In genomic region chr19:3910206-3910605, GRCm38 (mm10) we compare ENCODE assay signal across 32 mouse cellular contexts. TPM values are rescaled to one million over a fixed set of nuclear protein-coding genes. Genes with fewer than 3 reads are reported as not detected.
DNase-seq lines count a peak whose midpoint lies in the region; ATAC-seq and TF ChIP-seq lines count a peak whose summit lies in the region.
"Had no signal": no experiment of that assay in that cellular context is flagged by ENCODE, and none has a peak within 500 bp of the region (broad histone marks: within the 10 kb centered on the region; RNA-seq: fewer than 3 reads in every experiment).

No protein-coding gene starts in this region.

- no peaks in the 10 kb centered on the region for H3K27me3 ChIP-seq in kidney, adult 2 months (replicated peaks; ENCODE audit: control insufficient read depth, insufficient read depth, low read length)
- no peaks in the 10 kb centered on the region for H3K27me3 ChIP-seq in neural tube, embryonic 13.5 days
- no peaks in the 10 kb centered on the region for H3K27me3 ChIP-seq in neural tube, embryonic 15.5 days (replicated peaks)
- no peaks in the 10 kb centered on the region for H3K27me3 ChIP-seq in thymus, adult 2 months (ENCODE audit: control insufficient read depth, insufficient read depth, low read length)
- H3K27me3 ChIP-seq: embryonic facial prominence, embryonic 13.5 days; forebrain, embryonic 15.5 days; heart, embryonic 12.5 days; heart, embryonic 15.5 days; intestine, embryonic 15.5 days had no signal

- no peak overlapping the region for H3K4me2 ChIP-seq in neural tube, embryonic 13.5 days
- no peak overlapping the region for H3K4me2 ChIP-seq in neural tube, embryonic 15.5 days
- H3K4me2 ChIP-seq: embryonic facial prominence, embryonic 13.5 days; forebrain, embryonic 12.5 days; forebrain, embryonic 15.5 days; heart, embryonic 12.5 days; heart, embryonic 15.5 days; hindbrain, embryonic 15.5 days; intestine, embryonic 15.5 days had no signal

- H3K4me3 ChIP-seq in kidney, adult 2 months (ENCODE audit: insufficient read depth, low read depth, low read length): no peak overlapping the region
- no peak overlapping the region for H3K4me3 ChIP-seq in neural tube, embryonic 13.5 days
- H3K4me3 ChIP-seq in neural tube, embryonic 15.5 days (replicated peaks): no peak overlapping the region
- H3K4me3 ChIP-seq in thymus, adult 2 months (ENCODE audit: control insufficient read depth, insufficient read depth, low read length): no peak overlapping the region
- H3K4me3 ChIP-seq: embryonic facial prominence, embryonic 10.5 days; embryonic facial prominence, embryonic 13.5 days; erythroblast, embryonic 14.5 days; forebrain, embryonic 12.5 days; forebrain, embryonic 15.5 days; heart, embryonic 12.5 days; heart, embryonic 15.5 days; hindbrain, embryonic 15.5 days; intestine, embryonic 15.5 days had no signal

- ATAC-seq in neural tube, embryonic 13.5 days (ENCODE audit: low read depth): no peak
- ATAC-seq in neural tube, embryonic 15.5 days (ENCODE audit: low FRiP score): no peak
- ATAC-seq: CD4-positive, CD25-positive, alpha-beta regulatory T cell, adult 4 months; forebrain, embryonic 15.5 days; intestine, embryonic 15.5 days had no signal

- H3K36me3 ChIP-seq in kidney, adult 2 months (ENCODE audit: control insufficient read depth, insufficient read depth, low read length): no peaks in the 10 kb centered on the region; the same call in 1 of the 2 replicates
- peaks cover 32% of the 10 kb centered on the region for H3K36me3 ChIP-seq in neural tube, embryonic 13.5 days
- peaks cover 29% of the 10 kb centered on the region for H3K36me3 ChIP-seq in neural tube, embryonic 15.5 days
- H3K36me3 ChIP-seq in thymus, adult 2 months (ENCODE audit: control insufficient read depth, insufficient read depth, low read length): no peaks in the 10 kb centered on the region; the same call in 1 of the 2 replicates

- H3K9ac ChIP-seq in neural tube, embryonic 13.5 days: 0 out of 2 replicates have a peak overlapping the region, but pooled peaks have one; percentile 22
- H3K9ac ChIP-seq in neural tube, embryonic 15.5 days (replicated peaks): no peak overlapping the region
- H3K9ac ChIP-seq: embryonic facial prominence, embryonic 13.5 days; forebrain, embryonic 12.5 days; forebrain, embryonic 15.5 days; heart, embryonic 12.5 days; heart, embryonic 15.5 days; hindbrain, embryonic 15.5 days; intestine, embryonic 15.5 days had no signal

- TF ChIP-seq POLR2A in kidney, adult 2 months (IDR thresholded peaks at IDR 0.05; ENCODE audit: low read depth, low read length): no peak
- no peak for TF ChIP-seq POLR2A in thymus, adult 2 months (IDR thresholded peaks at IDR 0.05; ENCODE audit: control insufficient read depth, extremely low read depth, insufficient read depth, low read length, poor library complexity)

- no peak overlapping the region for H3K27ac ChIP-seq in kidney, adult 2 months (ENCODE audit: insufficient read depth, low read depth, low read length)
- H3K27ac ChIP-seq in neural tube, embryonic 13.5 days (replicated peaks): no peak overlapping the region
- H3K27ac ChIP-seq in neural tube, embryonic 15.5 days (replicated peaks): no peak overlapping the region
- H3K27ac ChIP-seq in thymus, adult 2 months (ENCODE audit: control insufficient read depth, insufficient read depth, low read length): no peak overlapping the region
- H3K27ac ChIP-seq: embryonic facial prominence, embryonic 10.5 days; embryonic facial prominence, embryonic 13.5 days; forebrain, embryonic 12.5 days; forebrain, embryonic 15.5 days; heart, embryonic 15.5 days; hindbrain, embryonic 15.5 days; intestine, embryonic 15.5 days had no signal

- WGBS in kidney, adult 2 months: 45% methylated on average over 5 of the region's 5 CpGs
- 89% methylated on average over 5 of the region's 5 CpGs for WGBS in neural tube, embryonic 13.5 days
- 87% methylated on average over 5 of the region's 5 CpGs for WGBS in neural tube, embryonic 15.5 days
- 94% methylated on average over 5 of the region's 5 CpGs for WGBS in thymus, adult 2 months

- no peaks in the 10 kb centered on the region for H3K9me3 ChIP-seq in neural tube, embryonic 13.5 days
- no peaks in the 10 kb centered on the region for H3K9me3 ChIP-seq in neural tube, embryonic 15.5 days (replicated peaks)
- H3K9me3 ChIP-seq: embryonic facial prominence, embryonic 10.5 days; embryonic facial prominence, embryonic 13.5 days; forebrain, embryonic 12.5 days; forebrain, embryonic 15.5 days; heart, embryonic 12.5 days; heart, embryonic 15.5 days; hindbrain, embryonic 15.5 days; intestine, embryonic 15.5 days had no signal

- peaks cover 19% of the 10 kb centered on the region for H3K4me1 ChIP-seq in kidney, adult 2 months (ENCODE audit: control insufficient read depth, insufficient read depth, low read length)
- peaks cover 51% of the 10 kb centered on the region for H3K4me1 ChIP-seq in neural tube, embryonic 13.5 days (replicated peaks)
- H3K4me1 ChIP-seq in neural tube, embryonic 15.5 days: peaks cover 45% of the 10 kb centered on the region
- peaks cover 41% of the 10 kb centered on the region for H3K4me1 ChIP-seq in thymus, adult 2 months (replicated peaks; ENCODE audit: control insufficient read depth, insufficient read depth, low read length)

- peak; percentile 64 to 68 for DNase-seq in adrenal gland, postnatal 36 days
- no peak for DNase-seq in adrenal gland, postnatal 14 days
- peak; percentile 37 for DNase-seq in kidney, adult 2 months
- DNase-seq in kidney, postnatal 4 days: no peak
- DNase-seq in thymus, adult 2 months: no peak
- DNase-seq: adrenal gland, postnatal 25 days; cerebellum, adult 11-12 months; cerebellum, adult 8-10 months; cerebellum, postnatal 10 days; cerebellum, postnatal 36 days; embryo, embryonic 11 days; gastrocnemius, postnatal 25 days; heart, adult 18-20 months; heart, postnatal 10 days; heart, postnatal 4 days had no signal

- no peak for TF ChIP-seq CTCF in kidney, adult 2 months (conservative IDR thresholded peaks at IDR 0.05; ENCODE audit: insufficient read depth, insufficient read length, low read depth, low read length)
- TF ChIP-seq CTCF in thymus, adult 2 months (IDR thresholded peaks at IDR 0.05; ENCODE audit: borderline replicate concordance, control insufficient read depth, extremely low read depth, insufficient read depth, low read length, poor library complexity): no peak

RNA-seq across cellular contexts. Expression of gene Ndufs8, which starts 2.4 kb away (rescaled TPM):
- 100 to 1,000 TPM; 331 to 356 TPM for total RNA-seq in adrenal gland, postnatal 36 days (2021)
- 440 and 447 TPM in 2 replicates for total RNA-seq in adrenal gland, postnatal 14 days (2021)
- 678 and 742 TPM in 2 replicates for polyA plus RNA-seq in kidney, adult 2 months (2012; rRNA removed)
- 286 and 302 TPM in 2 replicates for polyA plus RNA-seq in neural tube, embryonic 13.5 days (2015; fragmentation: Nextera tagmentation; extraction: Ambion mirVana)
- polyA plus RNA-seq in neural tube, embryonic 15.5 days (2015; fragmentation: Nextera tagmentation; extraction: Ambion mirVana): 308 and 330 TPM in 2 replicates
- polyA plus RNA-seq in thymus, adult 2 months (2012; rRNA removed): 287 and 340 TPM in 2 replicates

RNA-seq across cellular contexts. Expression of gene Tcirg1, which starts 3.3 kb away (rescaled TPM):
- total RNA-seq in adrenal gland, postnatal 36 days (2021): 10 to 100 TPM; 57.7 to 65.9 TPM
- 44.3 and 48.8 TPM in 2 replicates for total RNA-seq in adrenal gland, postnatal 14 days (2021)
- 69.2 and 71.2 TPM in 2 replicates for polyA plus RNA-seq in kidney, adult 2 months (2012; rRNA removed)
- polyA plus RNA-seq in neural tube, embryonic 13.5 days (2015; fragmentation: Nextera tagmentation; extraction: Ambion mirVana): 18.4 and 18.9 TPM in 2 replicates
- polyA plus RNA-seq in neural tube, embryonic 15.5 days (2015; fragmentation: Nextera tagmentation; extraction: Ambion mirVana): 20.3 and 29.0 TPM in 2 replicates
- 270 and 293 TPM in 2 replicates for polyA plus RNA-seq in thymus, adult 2 months (2012; rRNA removed)

RNA-seq across cellular contexts. Expression of gene Aldh3b1, which starts 19.4 kb away (rescaled TPM):
- 100 to 1,000 TPM in 1 of 2 experiments, 10 to 100 TPM in 1; 30.1 to 194 TPM for total RNA-seq in adrenal gland, postnatal 36 days (2021)
- 57.8 and 73.4 TPM in 2 replicates for total RNA-seq in adrenal gland, postnatal 14 days (2021)
- polyA plus RNA-seq in kidney, adult 2 months (2012; rRNA removed): 17.4 and 19.4 TPM in 2 replicates
- 1.9 and 2.2 TPM in 2 replicates for polyA plus RNA-seq in neural tube, embryonic 13.5 days (2015; fragmentation: Nextera tagmentation; extraction: Ambion mirVana)
- 2.5 and 3.8 TPM in 2 replicates for polyA plus RNA-seq in neural tube, embryonic 15.5 days (2015; fragmentation: Nextera tagmentation; extraction: Ambion mirVana)
- 10.2 and 11.7 TPM in 2 replicates for polyA plus RNA-seq in thymus, adult 2 months (2012; rRNA removed)
- polyA plus RNA-seq: erythroblast, embryonic 14.5 days had no signal

RNA-seq across cellular contexts. Expression of gene Unc93b1, which starts 24.8 kb away (rescaled TPM):
- 10 to 100 TPM; 49.1 to 62.5 TPM for total RNA-seq in adrenal gland, postnatal 36 days (2021)
- total RNA-seq in adrenal gland, postnatal 14 days (2021): 35.4 and 48.9 TPM in 2 replicates
- polyA plus RNA-seq in kidney, adult 2 months (2012; rRNA removed): 52.3 and 55.7 TPM in 2 replicates
- polyA plus RNA-seq in neural tube, embryonic 13.5 days (2015; fragmentation: Nextera tagmentation; extraction: Ambion mirVana): 11.8 and 13.5 TPM in 2 replicates
- 15.0 and 20.6 TPM in 2 replicates for polyA plus RNA-seq in neural tube, embryonic 15.5 days (2015; fragmentation: Nextera tagmentation; extraction: Ambion mirVana)
- 147 and 174 TPM in 2 replicates for polyA plus RNA-seq in thymus, adult 2 months (2012; rRNA removed)

RNA-seq across cellular contexts. Expression of gene Aldh3b3, which starts 48.2 kb away (rescaled TPM):
- total RNA-seq in adrenal gland, postnatal 36 days (2021): 1 to 10 TPM in 1 of 2 experiments, under 1 TPM in 1; 0.20 to 1.1 TPM
- total RNA-seq in adrenal gland, postnatal 14 days (2021): 0.41 and 0.44 TPM in 2 replicates
- 4.7 and 9.2 TPM in 2 replicates for polyA plus RNA-seq in kidney, adult 2 months (2012; rRNA removed)
- not detected in 2 replicates for polyA plus RNA-seq in neural tube, embryonic 13.5 days (2015; fragmentation: Nextera tagmentation; extraction: Ambion mirVana)
- polyA plus RNA-seq in neural tube, embryonic 15.5 days (2015; fragmentation: Nextera tagmentation; extraction: Ambion mirVana): not detected in 2 replicates
- 0.33 and 0.97 TPM in 2 replicates for polyA plus RNA-seq in thymus, adult 2 months (2012; rRNA removed)
- total RNA-seq: gastrocnemius, adult 8-10 months; gastrocnemius, postnatal 25 days; MEL had no signal
- polyA plus RNA-seq: C2C12; CD4-positive, CD25-positive, alpha-beta regulatory T cell, adult 4 months; cortical plate, adult 2 months; embryonic facial prominence, embryonic 10.5 days; erythroblast, embryonic 14.5 days; forebrain, embryonic 12.5 days; forebrain, embryonic 15.5 days; heart, embryonic 12.5 days; heart, embryonic 15.5 days; hindbrain, embryonic 11.5 days; hindbrain, embryonic 15.5 days; intestine, embryonic 15.5 days had no signal

Comparison
In these comparisons a context has a peak if more than half of its experiments do, and no peak if none do; other contexts are left out.
1. DNase-seq: peak in adrenal gland, postnatal 36 days (2 of 2) and kidney, adult 2 months (single experiment); none in adrenal gland, postnatal 14 days (single experiment), kidney, postnatal 4 days (0 of 2) and thymus, adult 2 months (single experiment).